Mouse (Mus musculus) Patski (cell line): ENCODE data around the gene Orc4. TPM values are rescaled to one million over a fixed set of nuclear protein-coding genes. Genes with fewer than 3 reads are reported as not detected.

Experiments used
- ATAC-seq: fragments of 100-300 bp; one replicate; pipeline ENCODE4 v1.8.0; 2021
- CTCF ChIA-PET: fragments of 350-600 bp; sonication (Branson Sonifier 250); formaldehyde crosslinking; loops from one replicate; lab custom pipeline; 2022; ENCODE audit warnings: inconsistent platforms; lab: Charles Lee
- POLR2A ChIA-PET: fragments of 350-600 bp; sonication (Branson Sonifier 250); formaldehyde crosslinking; loops from one replicate; lab custom pipeline; 2022; ENCODE audit warnings: antibody characterized with exemption, inconsistent platforms; lab: Charles Lee
- DNase-seq: peaks from one replicate; pipeline ENCODE4 v3.0.0-alpha.2; 2011; ENCODE audit warnings: low read depth, low spot score
- H3K27me3 ChIP-seq: fragments of 371-371 bp; one replicate; pipeline ENCODE4 v1.5.1; 2021
- CTCF ChIP-seq: fragments of 100-300 bp; IDR thresholded peaks from one replicate; pipeline ENCODE4 v1.5.1; 2021
- in situ Hi-C: fragments of 300-500 bp; cut with MboI; formaldehyde crosslinking; loops from 3 replicates; pipeline ENCODE4 v1.11.1; 2018; ENCODE audit warnings: low pct_unique_long_range_greater_than_20kb, mixed read lengths
- polyA plus RNA-seq: library from polyadenylated mRNA; unstranded; gene quantifications from one replicate; pipeline ENCODE4 v1.2.3, GENCODE M21; 2021

Orc4 gene
- 65.6 TPM for polyA plus RNA-seq

DNA sequence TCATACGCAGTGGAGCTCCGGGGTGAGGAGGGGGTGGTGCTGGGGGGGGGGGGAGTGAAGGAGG is at the start of gene Orc4:
Orc4 (minus strand) TSS at position 26 of the 64 bp plus-strand sequence.
- ATAC-seq: no peak
- no peak for DNase-seq
- TF ChIP-seq CTCF: no peak
- ChIA-PET POLR2A (interaction anchor here (0.7 kb wide), 1 partner anchor 665 kb away, joined by 3 read pairs; no protein-coding TSS in a partner anchor), CTCF (no interaction called here)
- H3K27me3 ChIP-seq: no peaks in the 10 kb centered on the region
- in situ Hi-C loops: no loop called here

- POLR2A ChIA-PET: no interaction called here
- no peak for ATAC-seq
Measured at GRCm38 (mm10) chr2:48990322-48990721, 40.2 kb upstream of the Orc4 start.

GRCm38 (mm10) chr2:48978920-48979319 is 28.8 kb upstream of the Orc4 start:
- in situ Hi-C loops: no loop called here

More at GRCm38 (mm10) chr2:48990322-48990721, 40.2 kb upstream of the Orc4 start:
- CTCF ChIA-PET: no interaction called here
- no peak for TF ChIP-seq CTCF
- DNase-seq: no peak
- no peaks in the 10 kb centered on the region for H3K27me3 ChIP-seq
- in situ Hi-C loops: no loop called here

GRCm38 (mm10) chr2:48956591-48956990 is 6.5 kb upstream of the Orc4 start:
- CTCF ChIA-PET: interaction anchor here (1.6 kb wide), 1 partner anchor 27 kb away, joined by 5 read pairs; no protein-coding TSS in a partner anchor
- H3K27me3 ChIP-seq: no peaks in the 10 kb centered on the region
- in situ Hi-C loops: no loop called here
- DNase-seq (no peak), ATAC-seq (no peak)
- no peak for TF ChIP-seq CTCF
- POLR2A ChIA-PET: no interaction called here

More at GRCm38 (mm10) chr2:48978920-48979319, 28.8 kb upstream of the Orc4 start:
- ATAC-seq (no peak), DNase-seq (no peak)
- H3K27me3 ChIP-seq: no peaks in the 10 kb centered on the region
- ChIA-PET POLR2A (no interaction called here), CTCF (no interaction called here)
- TF ChIP-seq CTCF: no peak

DNA sequence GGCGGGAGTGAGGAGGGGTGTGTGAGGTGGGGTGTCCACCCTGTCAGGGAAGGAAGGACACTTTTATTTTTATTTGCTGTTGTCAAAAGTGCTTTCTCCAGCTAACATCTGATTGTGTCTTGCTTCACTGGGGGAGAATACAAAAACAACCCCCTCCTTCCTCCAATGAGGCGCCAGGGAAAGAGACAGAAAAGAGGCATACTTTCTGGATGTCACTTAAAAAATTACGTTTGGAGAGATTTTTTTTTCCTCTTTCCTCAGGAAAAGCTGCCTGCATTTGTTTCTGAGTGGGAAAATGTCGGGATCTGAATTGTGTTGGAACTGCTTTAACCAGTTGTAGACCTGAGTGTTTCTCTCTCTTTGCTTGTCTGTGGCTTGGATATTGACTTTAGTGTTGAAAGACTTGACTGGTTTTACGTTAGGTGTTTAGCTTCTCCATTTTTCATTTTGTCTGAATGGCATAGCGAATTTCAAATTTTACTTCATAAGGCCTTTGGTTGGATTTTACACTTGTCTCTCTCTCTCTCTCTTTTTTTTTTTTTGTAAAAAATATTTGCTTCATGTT is 321 bp upstream of the Orc4 start:
- no peak for TF ChIP-seq CTCF
- ATAC-seq: no peak
- no peak for DNase-seq
- ChIA-PET CTCF (no interaction called here), POLR2A (interaction anchor here (0.7 kb wide), 1 partner anchor 664 kb away, joined by 3 read pairs; no protein-coding TSS in a partner anchor)
- H3K27me3 ChIP-seq: no peaks in the 10 kb centered on the region
- in situ Hi-C loops: no loop called here

DNA sequence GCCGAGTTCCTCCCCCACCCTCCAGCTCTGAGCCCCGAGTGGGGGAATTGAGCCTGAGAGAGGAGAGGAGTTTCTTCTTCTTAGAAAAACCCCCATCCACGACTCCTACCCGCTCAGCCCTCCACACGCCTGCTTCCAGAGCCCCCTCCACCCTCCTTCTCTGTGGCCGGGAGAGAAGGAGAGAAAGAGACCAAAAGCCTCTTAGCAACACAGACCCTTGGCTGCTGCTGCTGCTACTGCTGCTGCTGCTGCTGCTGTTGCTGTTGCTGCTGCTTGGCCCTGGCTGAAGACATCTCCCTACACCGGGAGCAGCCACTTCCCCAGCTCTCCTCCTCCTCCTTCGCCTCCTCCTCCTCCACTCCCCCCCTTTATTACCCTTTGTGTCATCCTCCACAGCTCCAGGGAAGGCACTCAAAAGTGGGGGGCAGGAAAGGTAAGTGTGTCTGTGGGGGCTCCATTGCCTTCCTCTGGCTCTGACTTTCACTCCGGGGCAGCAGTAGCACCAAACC is 280 bp downstream of the Orc4 start:
- no peak for TF ChIP-seq CTCF
- H3K27me3 ChIP-seq: no peaks in the 10 kb centered on the region
- DNase-seq: no peak
- ATAC-seq: peak; percentile 24
- in situ Hi-C loops: loop anchor here (25.0 kb wide), 1 partner anchor 1338 kb away; the partner anchor contains the start of gene Mmadhc
- POLR2A ChIA-PET: interaction anchor here (0.7 kb wide), 1 partner anchor 665 kb away, joined by 3 read pairs; no protein-coding TSS in a partner anchor
- CTCF ChIA-PET: interaction anchor here (1.8 kb wide), 1 partner anchor 784 kb away, joined by 4 read pairs; no protein-coding TSS in a partner anchor

DNA sequence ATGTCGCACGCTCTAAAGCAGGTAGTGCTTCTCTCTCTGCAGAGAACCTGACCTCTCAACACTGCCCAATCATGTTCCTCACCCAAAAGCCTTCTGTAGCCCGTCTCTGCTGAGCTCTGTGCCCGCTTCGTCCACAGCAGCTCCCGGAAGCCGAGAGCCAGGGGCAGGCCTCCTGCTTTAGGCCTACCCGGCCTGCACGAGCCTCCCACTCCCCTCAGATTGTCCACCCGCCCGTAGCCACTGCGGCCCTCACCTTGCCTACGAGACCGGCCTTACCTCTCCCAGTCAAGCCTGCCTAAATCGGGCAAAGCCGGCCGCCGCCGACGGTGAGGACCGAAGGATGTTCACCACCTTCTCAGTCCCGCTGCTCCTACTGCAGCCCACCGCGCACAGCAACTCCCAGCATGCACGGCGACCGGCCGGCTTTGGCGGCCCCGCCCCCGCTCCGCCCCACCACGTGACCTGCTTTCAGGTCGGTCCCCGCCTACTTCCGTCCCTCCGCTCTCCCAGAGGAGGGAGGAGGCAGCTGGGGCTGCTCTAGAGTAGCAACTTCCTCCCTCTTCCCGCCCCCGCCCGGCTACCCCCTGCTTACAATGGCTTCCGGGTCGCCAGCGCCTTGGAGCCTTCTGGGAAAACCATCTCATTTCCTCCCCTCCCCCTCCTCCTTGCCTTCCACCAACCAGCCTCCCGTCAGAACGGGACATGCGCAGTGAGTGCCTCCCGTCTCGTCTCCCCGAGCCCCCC is 1.1 kb downstream of the Orc4 start, which contains the start of gene Mbd5:
Mbd5 (plus strand) TSS at position 668 of the 744 bp plus-strand sequence.
- ChIA-PET POLR2A (no interaction called here), CTCF (interaction anchor here (1.6 to 1.8 kb wide), 2 partner anchors 89 to 785 kb away, joined by 3 to 4 read pairs; no protein-coding TSS in a partner anchor)
- no peak for TF ChIP-seq CTCF
- DNase-seq (peak; percentile 92), ATAC-seq (peak; percentile 99)
- in situ Hi-C loops: loop anchor here (25.0 kb wide), 1 partner anchor 1338 kb away; the partner anchor contains the start of gene Mmadhc
- H3K27me3 ChIP-seq: no peaks in the 10 kb centered on the region

GRCm38 (mm10) chr2:48947761-48948160 is 2.3 kb downstream of the Orc4 start:
- ChIA-PET CTCF (interaction anchor here (1.6 to 1.8 kb wide), 2 partner anchors 90 to 786 kb away, joined by 3 to 4 read pairs; no protein-coding TSS in a partner anchor), POLR2A (no interaction called here)
- DNase-seq (no peak), ATAC-seq (no peak)
- in situ Hi-C loops: loop anchor here (25.0 kb wide), 1 partner anchor 1340 kb away; the partner anchor contains the start of gene Mmadhc
- no peaks in the 10 kb centered on the region for H3K27me3 ChIP-seq
- TF ChIP-seq CTCF: no peak

GRCm38 (mm10) chr2:48935058-48935457 is 15.0 kb downstream of the Orc4 start:
- DNase-seq (no peak), ATAC-seq (no peak)
- no peak for TF ChIP-seq CTCF
- ChIA-PET CTCF (no interaction called here), POLR2A (no interaction called here)
- in situ Hi-C loops: loop anchor here (25.0 kb wide), 1 partner anchor 1352 kb away; the partner anchor contains the start of gene Mmadhc
- no peaks in the 10 kb centered on the region for H3K27me3 ChIP-seq

DNA sequence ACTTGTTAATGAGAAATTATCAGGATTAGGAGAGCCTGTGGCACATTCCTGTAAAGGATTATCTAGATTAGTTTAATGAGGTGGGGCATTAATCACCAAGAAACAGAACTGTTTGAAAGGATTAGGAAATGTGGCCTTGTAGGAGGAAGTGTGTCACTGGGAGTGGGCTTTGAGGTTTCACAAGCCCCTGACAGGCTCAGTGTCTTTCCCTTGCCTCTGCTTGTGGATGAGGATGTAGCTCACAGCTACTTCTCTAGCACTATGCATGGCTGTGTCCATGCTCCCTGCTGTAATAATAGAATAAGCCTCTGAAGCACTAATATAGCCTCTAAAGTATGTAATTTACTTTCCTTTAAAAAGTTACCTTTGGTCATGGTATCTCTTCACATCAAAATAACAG is 34.2 kb downstream of the Orc4 start:
- ATAC-seq (no peak), DNase-seq (no peak)
- no peak for TF ChIP-seq CTCF
- in situ Hi-C loops: loop anchor here (25.0 kb wide), 1 partner anchor 521 kb away; no protein-coding TSS in a partner anchor
- ChIA-PET POLR2A (no interaction called here), CTCF (interaction anchor here (1.3 to 1.8 kb wide), 2 partner anchors 8 to 12 kb away, joined by 3 to 4 read pairs; no protein-coding TSS in a partner anchor)
- H3K27me3 ChIP-seq: no peaks in the 10 kb centered on the region
